Mouse (Mus musculus): Measurements from ENCODE around the gene Neu2. TPM values are rescaled to one million over a fixed set of nuclear protein-coding genes. Genes with fewer than 3 reads are reported as not detected.
A peak's percentile ranks its signal among the peaks of the same experiment; 100 is the strongest.

Neu2 gene
- total RNA-seq, 2 experiments from 2014 or later, result 0.38 to 0.44 TPM

DNA sequence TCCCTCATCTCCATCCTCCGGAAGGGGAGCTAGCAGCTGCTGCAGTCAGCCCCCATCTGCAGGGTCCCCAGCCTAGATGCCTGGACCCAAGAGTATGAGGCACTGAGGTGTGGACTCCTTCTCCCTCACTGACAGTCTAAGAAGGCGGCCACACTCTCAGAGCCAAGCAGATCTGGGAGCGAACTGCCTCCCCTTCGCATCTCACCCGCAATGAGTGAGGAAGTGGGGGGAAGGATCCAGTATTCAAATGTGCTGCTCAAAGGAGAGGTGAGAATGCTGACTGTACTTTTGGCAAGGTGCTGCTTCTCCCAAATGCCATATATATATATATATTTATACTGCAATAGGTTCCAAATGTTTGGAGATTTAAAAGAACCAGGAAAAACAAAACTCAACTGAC, 93.7 kb downstream of the Neu2 start:
- no peak for TF ChIP-seq CTCF (conservative IDR thresholded peaks at IDR 0.05)
- Histone ChIP-seq H3K4me3 (no peak overlapping the region), H3K27ac (no peak overlapping the region)
- no peak for DNase-seq (ENCODE audit: low spot score in 2 of 2)

- DNase-seq (ENCODE audit: low spot score in 2 of 2), result no peak
Observed at GRCm38 (mm10) chr1:87605296-87605695, 95.6 kb downstream of the Neu2 start.

GRCm38 (mm10) chr1:87607385-87608091, 97.8 kb downstream of the Neu2 start:
- Histone ChIP-seq H3K4me3 (peak overlapping the region; percentile 15; the same call in 1 of the 2 replicates), H3K27ac (peak overlapping the region; percentile 46; the same call in 1 of the 2 replicates)
- DNase-seq (ENCODE audit: low spot score in 2 of 2), result peak; percentile 50 to 69
- no peak for TF ChIP-seq CTCF (conservative IDR thresholded peaks at IDR 0.05)

More at GRCm38 (mm10) chr1:87605296-87605695, 95.6 kb downstream of the Neu2 start:
- no peak for TF ChIP-seq CTCF (conservative IDR thresholded peaks at IDR 0.05)
- Histone ChIP-seq H3K27ac (no peak overlapping the region), H3K4me3 (no peak overlapping the region)

DNA sequence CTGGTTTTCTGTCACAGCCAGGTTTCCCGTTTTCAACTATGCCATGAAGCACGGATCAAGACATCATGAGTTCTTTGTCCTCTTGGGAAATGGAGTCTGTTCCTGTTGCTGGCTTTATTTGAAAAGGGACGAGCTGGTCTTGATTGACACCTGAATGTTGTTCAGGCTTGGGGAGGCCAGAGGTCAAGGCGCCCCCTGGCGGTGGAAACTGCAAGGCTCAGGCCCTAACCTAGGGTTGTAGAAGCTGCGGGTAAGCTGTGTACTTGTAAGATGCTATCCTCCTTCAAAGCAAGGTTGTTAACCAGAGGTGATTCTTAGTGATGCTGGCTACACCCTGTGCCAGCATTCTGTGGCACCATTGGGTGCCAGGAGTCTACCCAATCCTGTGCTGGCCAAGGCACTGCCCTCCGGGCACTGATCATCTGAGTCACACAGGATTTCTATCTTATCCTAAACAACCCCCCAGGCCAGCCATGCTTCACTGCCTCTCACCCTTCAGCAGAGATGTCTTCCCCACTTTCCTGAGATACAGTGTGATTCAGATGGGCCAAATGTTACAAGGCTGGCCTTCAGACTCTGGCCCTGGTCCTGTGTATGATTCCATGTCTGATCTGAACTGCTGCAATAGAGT, 98.8 kb downstream of the Neu2 start:
- Histone ChIP-seq H3K27ac (no peak overlapping the region), H3K4me3 (no peak overlapping the region)
- peak; percentile 86 for TF ChIP-seq CTCF (conservative IDR thresholded peaks at IDR 0.05)
- DNase-seq (ENCODE audit: low spot score in 2 of 2), result peak in 1 of 2 experiments; percentile 50

GRCm38 (mm10) chr1:87614576-87615295, 105.0 kb downstream of the Neu2 start:
- H3K4me3 ChIP-seq, result no peak overlapping the region
- no peak for DNase-seq (ENCODE audit: low spot score in 2 of 2)
- H3K27ac ChIP-seq, result no peak overlapping the region
- no peak for TF ChIP-seq CTCF (conservative IDR thresholded peaks at IDR 0.05)

DNA sequence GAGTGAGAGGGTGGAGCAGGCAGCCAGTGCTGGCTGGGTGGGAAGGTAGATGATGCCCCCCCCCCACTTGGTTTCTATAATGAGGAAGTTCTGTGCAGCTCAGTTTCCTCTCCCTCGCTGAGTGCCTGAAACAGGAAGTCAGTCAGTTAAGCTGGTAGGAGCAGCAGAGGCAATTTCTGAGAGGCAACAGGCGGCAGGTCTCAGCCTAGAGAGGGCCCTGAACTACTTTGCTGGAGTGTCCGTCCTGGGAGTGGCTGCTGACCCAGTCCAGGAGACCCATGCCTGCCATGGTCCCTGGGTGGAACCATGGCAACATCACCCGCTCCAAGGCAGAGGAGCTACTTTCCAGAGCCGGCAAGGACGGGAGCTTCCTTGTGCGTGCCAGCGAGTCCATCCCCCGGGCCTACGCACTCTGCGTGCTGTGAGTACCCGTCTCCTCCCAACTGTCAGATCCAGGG, 110.6 kb downstream of the Neu2 start, which contains the start of gene Inpp5d:
Inpp5d (plus strand) TSS at position 102 of the 458 bp plus-strand sequence.
- Histone ChIP-seq H3K4me3 (peak within 1 kb of the TSS; percentile 36), H3K27ac (peak within 1 kb of the TSS; percentile 73; the same call in 1 of the 2 replicates)
- no peak for TF ChIP-seq CTCF (conservative IDR thresholded peaks at IDR 0.05)
- no peak for DNase-seq (ENCODE audit: low spot score in 2 of 2)

GRCm38 (mm10) chr1:87620693-87621092, 111.0 kb downstream of the Neu2 start:
- no peak for TF ChIP-seq CTCF (conservative IDR thresholded peaks at IDR 0.05)
- peak overlapping the region; percentile 73; the same call in 1 of the 2 replicates for H3K27ac ChIP-seq
- peak overlapping the region; percentile 36 for H3K4me3 ChIP-seq
- DNase-seq (ENCODE audit: low spot score in 2 of 2), result no peak

DNA sequence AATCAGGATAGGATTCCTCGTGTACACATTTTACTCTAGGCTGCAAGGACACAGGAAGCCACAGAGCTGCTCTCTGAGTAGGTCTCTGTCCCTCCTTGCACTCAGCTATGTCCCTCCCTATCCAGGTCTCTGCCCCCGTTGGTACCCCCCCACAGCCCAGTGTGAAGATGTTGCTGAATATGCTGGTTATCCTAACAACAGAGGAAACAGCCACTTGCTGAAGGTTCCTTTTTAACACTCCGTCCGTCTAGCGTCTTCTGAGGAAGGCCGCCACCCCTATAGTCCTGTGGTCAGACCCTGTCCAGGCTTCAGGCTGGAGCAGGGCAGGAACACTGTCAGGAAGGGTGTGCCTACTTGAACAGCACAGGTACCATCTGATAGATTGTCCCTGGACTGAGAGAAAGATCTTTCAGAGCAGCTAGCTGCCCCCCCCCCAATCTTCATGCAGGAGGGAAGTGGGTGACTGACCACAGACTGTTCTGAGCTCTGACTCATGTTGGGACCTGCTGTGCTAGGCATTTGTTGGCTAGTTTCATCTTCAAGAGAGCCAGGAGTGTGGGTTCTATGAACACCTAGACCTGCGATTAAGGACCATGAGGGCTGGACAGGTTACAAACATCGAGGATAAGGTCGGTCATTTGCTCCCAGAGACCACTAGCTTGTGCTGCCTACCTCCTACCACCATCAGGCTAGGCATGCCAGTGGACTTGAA, 111.6 kb downstream of the Neu2 start:
- Histone ChIP-seq H3K4me3 (peak overlapping the region; percentile 36), H3K27ac (peak overlapping the region; percentile 73; the same call in 1 of the 2 replicates)
- no peak for DNase-seq (ENCODE audit: low spot score in 2 of 2)
- TF ChIP-seq CTCF (conservative IDR thresholded peaks at IDR 0.05), result no peak

DNA sequence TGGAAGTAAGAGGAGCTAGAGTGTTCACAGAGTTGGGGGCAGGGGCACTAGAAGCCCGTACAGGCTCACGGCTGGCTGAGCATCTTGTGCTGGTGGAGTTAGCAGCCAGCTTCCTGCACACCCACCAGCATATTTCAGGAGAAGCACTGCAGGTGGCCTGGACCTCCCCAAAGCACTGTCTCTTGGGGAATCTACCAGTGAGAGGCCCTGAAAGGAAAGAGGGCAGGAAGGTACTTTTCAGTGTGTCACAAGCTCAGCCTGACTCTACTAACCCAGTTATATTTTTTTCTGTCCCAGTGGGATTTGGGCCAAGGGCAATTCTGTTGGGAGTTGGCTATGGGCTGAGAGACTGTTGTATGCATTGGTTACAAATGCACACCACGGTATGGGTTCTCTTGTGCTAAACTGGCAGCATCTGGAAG, 112.2 kb downstream of the Neu2 start:
- DNase-seq (ENCODE audit: low spot score in 2 of 2), result peak in 1 of 2 experiments; percentile 23
- Histone ChIP-seq H3K4me3 (peak overlapping the region; percentile 7; the same call in 1 of the 2 replicates), H3K27ac (peak overlapping the region; percentile 56; the same call in 1 of the 2 replicates)
- no peak for TF ChIP-seq CTCF (conservative IDR thresholded peaks at IDR 0.05)

GRCm38 (mm10) chr1:87623977-87624666, 114.4 kb downstream of the Neu2 start:
- TF ChIP-seq CTCF (conservative IDR thresholded peaks at IDR 0.05), result no peak
- Histone ChIP-seq H3K4me3 (no peak overlapping the region), H3K27ac (no peak overlapping the region)
- DNase-seq (ENCODE audit: low spot score in 2 of 2), result no peak

GRCm38 (mm10) chr1:87624826-87625225, 115.1 kb downstream of the Neu2 start:
- H3K4me3 ChIP-seq, result no peak overlapping the region
- no peak overlapping the region for H3K27ac ChIP-seq
- no peak for DNase-seq (ENCODE audit: low spot score in 2 of 2)
- no peak for TF ChIP-seq CTCF (conservative IDR thresholded peaks at IDR 0.05)

All from layer of hippocampus, adult 2 months (tissue).